Mouse (Mus musculus): ENCODE measurements around the gene Pbrm1.

- no peak for TF ChIP-seq CTCF (IDR thresholded peaks at IDR 0.05)
- TF ChIP-seq POLR2A (IDR thresholded peaks at IDR 0.05; ENCODE audit: insufficient read depth, low read depth, low read length), result no peak
Observed at GRCm38 (mm10) chr14:31079313-31080028, 60.5 kb downstream of the Pbrm1 start.

Measured in heart, adult 2 months (tissue).